Mouse (Mus musculus) ES-E14 (cell line): ENCODE measurements at regions not wholly inside any gene's neighbourhood (a gene's known extent, or its start where the extent isn't known, plus 50 kb on each side); places are given as distances from the start of the nearest gene placed in this dataset.

Experiments
- DNase-seq: peaks from one replicate; pipeline ENCODE4 v3.0.0-alpha.2; 2013; ENCODE audit warnings: low read depth, low spot score
- H3K27ac ChIP-seq: 2 replicates; pipeline ENCODE4 v1.5.1; 2012; ENCODE audit warnings: low read depth, mild to moderate bottlenecking, low read length, moderate library complexity, mixed read lengths; ENCODE audit not compliant: poor library complexity, insufficient read depth, severe bottlenecking
- H3K36me3 ChIP-seq: 2 replicates; pipeline ENCODE4 v1.6.1; 2012; ENCODE audit warnings: mild to moderate bottlenecking, low read length, moderate library complexity, mixed read lengths; ENCODE audit not compliant: control insufficient read depth, poor library complexity, insufficient read depth, severe bottlenecking
- H3K4me1 ChIP-seq, 2 experiments: fragments of 150-350 bp in 1 of 2; sonication (generic) in 1 of 2; 2 replicates each; pipeline ENCODE4 v1.6.1; 2012; ENCODE audit warnings: low read length in 2 of 2, mild to moderate bottlenecking in 1 of 2, mixed read lengths in 1 of 2; ENCODE audit not compliant: control insufficient read depth in 2 of 2, insufficient read depth in 2 of 2, poor library complexity in 1 of 2
- H3K4me3 ChIP-seq, 2 experiments: fragments of 150-350 bp in 1 of 2; sonication (generic) in 1 of 2; 2 replicates each; pipeline ENCODE4 v1.5.1; 2012; ENCODE audit warnings: low read length in 2 of 2, low read depth in 1 of 2, mild to moderate bottlenecking in 1 of 2, mixed read lengths in 1 of 2; ENCODE audit not compliant: insufficient read depth in 1 of 2, poor library complexity in 1 of 2, severe bottlenecking in 1 of 2
- H3K9ac ChIP-seq: 2 replicates; pipeline ENCODE4 v1.6.1; 2012; ENCODE audit warnings: low read depth, mild to moderate bottlenecking, low read length, mixed read lengths; ENCODE audit not compliant: poor library complexity, insufficient read depth, severe bottlenecking
- H3K9me3 ChIP-seq: fragments of 150-350 bp; sonication (generic); 2 replicates; pipeline ENCODE4 v1.6.1; 2012; ENCODE audit warnings: low read depth, mild to moderate bottlenecking, low read length; ENCODE audit not compliant: control insufficient read depth, insufficient read depth
- CHD2 ChIP-seq: IDR thresholded peaks from 2 replicates; pipeline ENCODE4 v1.6.1; 2014; ENCODE audit warnings: mild to moderate bottlenecking, low read depth, low read length, inconsistent platforms
- HCFC1 ChIP-seq: IDR thresholded peaks from 2 replicates; pipeline ENCODE4 v1.6.1; 2012; ENCODE audit warnings: low read length, inconsistent platforms, borderline replicate concordance; ENCODE audit not compliant: insufficient read depth
- MAFK ChIP-seq: IDR thresholded peaks from 2 replicates; pipeline ENCODE4 v1.6.1; 2014; ENCODE audit warnings: mild to moderate bottlenecking, low read depth, low read length, inconsistent platforms; ENCODE audit not compliant: insufficient read depth
- ZC3H11A ChIP-seq: IDR thresholded peaks from 2 replicates; pipeline ENCODE4 v1.6.1; 2012; ENCODE audit warnings: low read depth, mild to moderate bottlenecking, inconsistent platforms, low read length, borderline replicate concordance
- ZNF384 ChIP-seq: IDR thresholded peaks from 2 replicates; pipeline ENCODE4 v1.6.1; 2012; ENCODE audit warnings: low read depth, low read length, inconsistent platforms
- in situ Hi-C, 2 experiments: fragments of 600-800 bp; cut with MboI; formaldehyde crosslinking; loops; one replicate each; pipeline ENCODE4 v1.15.1; 2025; ENCODE audit warnings: low sequenced_read_pairs in 2 of 2, inconsistent platforms in 1 of 2; ENCODE audit not compliant: unreplicated experiment in 2 of 2

DNA sequence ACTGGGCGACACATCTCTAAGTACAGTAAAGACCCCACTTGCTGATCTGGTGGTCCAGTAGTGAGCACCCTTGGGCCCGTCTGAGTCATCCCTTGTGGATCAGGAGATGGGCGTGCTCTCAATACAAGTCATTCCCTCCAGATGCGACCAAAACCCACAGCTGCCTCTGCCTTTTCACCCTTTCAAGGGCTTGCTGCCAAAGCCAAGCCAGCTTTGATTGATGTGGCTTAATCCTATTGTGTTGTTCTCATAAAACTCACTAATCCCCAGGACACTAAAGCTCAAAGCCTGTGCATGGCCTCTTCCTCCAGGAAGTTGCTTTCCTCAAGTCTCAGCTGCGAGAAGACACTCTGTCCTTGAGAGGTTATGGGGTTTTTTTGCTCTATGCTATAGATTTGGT is 182.4 kb downstream of the Utp6 start:
- in situ Hi-C loops = no loop called here
- DNase-seq = no peak
- H3K4me1 ChIP-seq = no peaks in the 10 kb centered on the region
- TF ChIP-seq CHD2 (no peak), MAFK (no peak), HCFC1 (no peak)
- H3K9ac ChIP-seq = no peak overlapping the region
- no peak overlapping the region for H3K27ac ChIP-seq
- no peak overlapping the region for H3K4me3 ChIP-seq
- no peaks in the 10 kb centered on the region for H3K36me3 ChIP-seq
- H3K9me3 ChIP-seq = no peaks in the 10 kb centered on the region

DNA sequence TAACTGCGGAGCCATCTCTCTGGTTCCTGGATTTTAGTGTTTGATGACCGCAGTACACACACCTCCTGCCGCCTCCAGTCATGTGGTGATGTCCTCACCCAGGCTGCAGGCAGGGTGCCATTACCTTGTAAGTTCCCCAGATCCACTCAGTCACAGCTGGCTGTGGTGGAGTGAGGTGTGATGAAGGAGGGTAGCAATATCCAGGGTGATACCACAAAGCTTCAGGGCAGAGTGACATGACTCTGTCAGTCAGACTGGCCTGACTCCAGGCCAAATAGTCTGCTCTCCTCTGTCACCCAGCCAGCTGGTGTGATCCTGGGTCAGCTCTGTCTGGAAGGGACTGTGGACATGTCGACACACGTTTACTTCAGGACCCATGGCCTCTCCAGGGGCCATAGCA is 183.7 kb downstream of the Utp6 start:
- TF ChIP-seq ZC3H11A (no peak), CHD2 (no peak), ZNF384 (no peak)

DNA sequence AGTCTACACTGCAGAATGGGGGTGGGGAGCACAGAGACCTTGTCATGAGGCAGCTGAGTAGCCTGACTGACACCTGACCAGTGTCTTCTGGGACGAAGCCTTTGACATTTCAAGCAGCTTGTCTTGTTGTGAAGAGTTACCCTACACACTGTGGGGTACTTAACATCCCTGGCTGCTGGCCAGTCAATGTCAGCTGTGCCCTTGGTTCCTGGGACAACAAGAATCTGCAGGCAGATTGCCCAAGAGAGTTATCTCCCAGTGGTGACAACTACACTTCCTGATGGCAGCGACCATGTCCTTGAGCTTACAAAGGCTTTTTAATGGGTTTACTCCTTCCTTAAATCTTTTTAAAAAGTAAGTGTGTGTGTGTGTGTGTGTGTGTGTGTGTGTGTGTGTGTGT is 184.2 kb downstream of the Utp6 start:
- Histone ChIP-seq H3K9ac (no peak overlapping the region), H3K36me3 (no peaks in the 10 kb centered on the region), H3K27ac (no peak overlapping the region), H3K9me3 (no peaks in the 10 kb centered on the region), H3K4me1 (no peaks in the 10 kb centered on the region), H3K4me3 (no peak overlapping the region)
- DNase-seq = no peak
- TF ChIP-seq HCFC1 (no peak), ZC3H11A (no peak), ZNF384 (no peak), MAFK (no peak), CHD2 (no peak)
- in situ Hi-C loops = no loop called here

More for the DNA sequence above, 183.7 kb downstream of the Utp6 start:
- Histone ChIP-seq H3K9me3 (no peaks in the 10 kb centered on the region), H3K9ac (no peak overlapping the region), H3K4me3 (no peak overlapping the region), H3K4me1 (no peaks in the 10 kb centered on the region), H3K27ac (no peak overlapping the region), H3K36me3 (no peaks in the 10 kb centered on the region)
- in situ Hi-C loops = no loop called here
- DNase-seq = no peak

DNA sequence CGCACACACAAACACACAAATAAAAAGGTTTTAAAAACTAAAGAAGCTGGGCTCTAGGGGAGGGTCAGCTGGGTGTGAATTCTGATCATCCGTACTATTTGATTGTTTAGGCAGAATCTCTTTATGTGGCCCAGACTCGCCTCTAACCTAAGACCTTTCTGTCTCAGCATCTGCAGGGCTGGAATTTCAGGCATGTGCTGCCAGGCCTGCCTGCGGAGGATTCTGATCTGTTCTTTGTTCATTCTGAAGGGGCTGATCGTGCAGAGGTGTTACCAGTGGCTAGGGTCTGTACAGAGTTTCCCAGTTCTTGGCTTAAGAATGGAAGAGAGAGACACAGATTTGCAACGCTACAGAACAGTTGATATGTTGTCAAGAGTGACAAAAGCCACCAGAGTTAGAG is 185.6 kb downstream of the Rab11fip4 start:
- H3K36me3 ChIP-seq = no peaks in the 10 kb centered on the region
- H3K4me3 ChIP-seq = no peak overlapping the region
- no peak overlapping the region for H3K9ac ChIP-seq
- DNase-seq = peak; percentile 55
- H3K27ac ChIP-seq = no peak overlapping the region
- H3K9me3 ChIP-seq = no peaks in the 10 kb centered on the region
- H3K4me1 ChIP-seq = no peaks in the 10 kb centered on the region
- in situ Hi-C loops = no loop called here
- TF ChIP-seq CHD2 (no peak), ZC3H11A (no peak), ZNF384 (no peak), MAFK (no peak), HCFC1 (no peak)

DNA sequence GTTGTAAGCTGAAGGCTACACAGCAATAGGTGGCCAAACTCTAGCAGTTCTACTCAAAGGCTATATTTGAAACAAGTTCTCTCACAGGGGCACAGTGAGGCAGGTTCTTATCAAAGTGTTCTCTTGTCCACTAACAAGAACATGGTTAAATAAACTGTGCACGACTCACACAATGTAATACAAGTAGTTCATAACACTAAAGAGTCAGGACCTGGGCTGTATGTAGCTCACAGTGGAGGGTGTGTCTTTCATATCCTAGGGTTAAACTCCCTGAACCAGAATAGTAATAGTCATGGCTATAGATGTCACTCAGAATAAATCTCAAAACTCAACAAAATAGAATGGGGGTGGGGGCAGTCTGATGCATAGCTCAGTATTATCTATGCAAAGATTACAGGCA is 182.7 kb downstream of the Rab11fip4 start:
- no peak for TF ChIP-seq ZC3H11A
- no peak for TF ChIP-seq ZNF384
- TF ChIP-seq HCFC1 = no peak
- TF ChIP-seq CHD2 = no peak
- TF ChIP-seq MAFK = no peak
- H3K9me3 ChIP-seq = no peaks in the 10 kb centered on the region
- in situ Hi-C loops = no loop called here
- no peaks in the 10 kb centered on the region for H3K4me1 ChIP-seq
- H3K4me3 ChIP-seq = no peak overlapping the region
- DNase-seq = no peak
- H3K27ac ChIP-seq = no peak overlapping the region
- H3K9ac ChIP-seq = no peak overlapping the region
- no peaks in the 10 kb centered on the region for H3K36me3 ChIP-seq
